8 mouse cellular contexts compared by ENCODE assay signal in the genomic region with DNA sequence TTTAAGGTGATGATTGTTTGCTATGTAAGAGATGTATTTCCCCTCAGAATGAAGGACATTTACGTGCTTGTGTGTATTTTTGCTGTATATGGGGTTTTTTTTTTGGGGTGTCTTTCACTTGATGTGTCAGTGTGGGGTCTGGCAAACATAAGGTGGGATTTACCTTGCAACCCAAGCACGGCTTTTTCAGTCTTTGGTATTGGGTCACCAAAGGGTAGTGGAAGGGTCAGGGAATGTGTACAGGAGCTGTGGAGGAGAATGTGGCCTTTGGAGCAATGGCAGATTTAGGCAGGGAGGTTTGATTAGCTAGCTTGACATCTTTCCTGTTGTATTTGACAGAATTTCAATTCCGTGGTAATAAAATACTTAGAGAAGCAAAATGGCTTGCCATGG. TPM values are rescaled to one million over a fixed set of nuclear protein-coding genes. Genes with fewer than 3 reads are reported as not detected.
DNase-seq lines count a peak whose midpoint lies in the region; ATAC-seq and TF ChIP-seq lines count a peak whose summit lies in the region.

No protein-coding gene starts in this region.

- no peaks in the 10 kb centered on the region for H3K9me3 ChIP-seq in heart, embryonic 10.5 days
- H3K9me3 ChIP-seq in hindbrain, embryonic 10.5 days, result no peaks in the 10 kb centered on the region
- no peaks in the 10 kb centered on the region for H3K9me3 ChIP-seq in liver, postnatal 0 days (ENCODE audit: low read length)

- no peak for TF ChIP-seq EP300 in liver, postnatal 0 days (IDR thresholded peaks at IDR 0.05; ENCODE audit: low read depth)

- no peaks in the 10 kb centered on the region for H3K27me3 ChIP-seq in heart, embryonic 10.5 days (ENCODE audit: insufficient read depth, poor library complexity, severe bottlenecking)
- H3K27me3 ChIP-seq in hindbrain, embryonic 10.5 days (ENCODE audit: insufficient read depth, poor library complexity, severe bottlenecking), result no peaks in the 10 kb centered on the region
- H3K27me3 ChIP-seq in liver, postnatal 0 days (ENCODE audit: insufficient read depth, low read length), result no peaks in the 10 kb centered on the region

- H3K4me2 ChIP-seq in liver, postnatal 0 days (ENCODE audit: low read depth, low read length), result peak overlapping the region; percentile 55

- H3K9ac ChIP-seq in liver, postnatal 0 days (replicated peaks), result 0 out of 2 replicates have a peak overlapping the region, but pooled peaks have one; percentile 42

- H3K4me1 ChIP-seq in heart, embryonic 10.5 days, result peaks cover 22% of the 10 kb centered on the region
- H3K4me1 ChIP-seq in hindbrain, embryonic 10.5 days (replicated peaks), result peaks cover 29% of the 10 kb centered on the region
- peaks cover 11% of the 10 kb centered on the region; the same call in 1 of the 2 replicates for H3K4me1 ChIP-seq in liver, postnatal 0 days (ENCODE audit: insufficient read depth)

- no peak for TF ChIP-seq CTCF in liver, postnatal 0 days (IDR thresholded peaks at IDR 0.05; ENCODE audit: low read depth)

- H3K4me3 ChIP-seq in heart, embryonic 10.5 days, result peak overlapping the region; percentile 55
- peak overlapping the region; percentile 50 for H3K4me3 ChIP-seq in hindbrain, embryonic 10.5 days
- H3K4me3 ChIP-seq in liver, postnatal 0 days (ENCODE audit: low read depth, low read length), result peak overlapping the region; percentile 36

- no peaks in the 10 kb centered on the region for H3K36me3 ChIP-seq in heart, embryonic 10.5 days
- no peaks in the 10 kb centered on the region for H3K36me3 ChIP-seq in hindbrain, embryonic 10.5 days
- H3K36me3 ChIP-seq in liver, postnatal 0 days (replicated peaks; ENCODE audit: insufficient read depth, low read length), result no peaks in the 10 kb centered on the region

- ATAC-seq in common myeloid progenitor, adult 5-6 weeks (replicated peaks; ENCODE audit: low read depth, poor library complexity, severe bottlenecking), result peak; percentile 12; the same call in 1 of the 2 replicates
- ATAC-seq in liver, postnatal 0 days, result no peak
- no peak for ATAC-seq in monocyte, adult 5-6 weeks (replicated peaks; ENCODE audit: insufficient number of reproducible peaks, low FRiP score, low TSS enrichment, poor library complexity, severe bottlenecking)

- H3K27ac ChIP-seq in heart, embryonic 10.5 days, result peak overlapping the region; percentile 59
- H3K27ac ChIP-seq in hindbrain, embryonic 10.5 days, result peak overlapping the region; percentile 87
- peak overlapping the region; percentile 61 for H3K27ac ChIP-seq in liver, postnatal 0 days (ENCODE audit: low read depth)

- whole genome bisulfite sequencing in heart, embryonic 10.5 days, result 48% methylated on average over 3 of the region's 3 CpGs
- whole genome bisulfite sequencing in hindbrain, embryonic 10.5 days, result 38% methylated on average over 3 of the region's 3 CpGs
- WGBS in liver, postnatal 0 days (ENCODE audit: insufficient replicate concordance), result 44% methylated on average over 3 of the region's 3 CpGs

- no peak for DNase-seq in heart, embryonic 10.5 days (ENCODE audit: low spot score)
- DNase-seq in heart, postnatal 4 days, result no peak
- no peak for DNase-seq in hindbrain, embryonic 10.5 days (ENCODE audit: low spot score)
- no peak for DNase-seq in liver, postnatal 0 days
- DNase-seq in B cell, adult 2 months, result no peak
- DNase-seq in thymus, postnatal 36 days, result no peak

RNA-seq across cellular contexts. Expression of gene Clasp2, which starts 52.2 kb away (rescaled TPM):
- 24.3 and 28.3 TPM in 2 replicates for polyA plus RNA-seq in heart, embryonic 10.5 days (2016; fragmentation: Nextera tagmentation; extraction: Ambion mirVana)
- 10 to 100 TPM; 44.5 to 48.5 TPM for total RNA-seq in heart, postnatal 4 days (2021)
- 42.2 and 50.5 TPM in 2 replicates for total RNA-seq in common myeloid progenitor, adult 5-6 weeks (2017)
- polyA plus RNA-seq in hindbrain, embryonic 10.5 days (2016; fragmentation: Nextera tagmentation; extraction: Ambion mirVana), result 36.8 and 40.6 TPM in 2 replicates
- polyA plus RNA-seq in liver, postnatal 0 days (2015; fragmentation: Nextera tagmentation; extraction: Ambion mirVana), result 3.9 and 4.9 TPM in 2 replicates
- total RNA-seq in monocyte, adult 5-6 weeks (2017), result 39.7 to 59.4 TPM (median 42.1 TPM) in 3 replicates
